Mouse (Mus musculus) skeletal muscle tissue, postnatal 0 days (tissue): ENCODE measurements around the gene Sult2a4. TPM values are rescaled to one million over a fixed set of nuclear protein-coding genes. Genes with fewer than 3 reads are reported as not detected.

Experiments used
- polyA plus RNA-seq: library from polyadenylated mRNA; unstranded; fragments of >200 nt; fragmentation: Nextera tagmentation; extraction: Ambion mirVana; gene quantifications from 2 replicates; pipeline ENCODE4 v1.2.1, GENCODE M21; 2015

The Sult2a4 gene
- polyA plus RNA-seq = not detected in 2 replicates

GRCm38 (mm10) chr7:13989507-13989906 lies at the start of gene Sult2a4:
Gene Sult2a4 (minus strand): TSS chr7:13989607.

Other genes starting within 250 kb of the Sult2a4 start
- gene Sult2a1, start 152.2 kb downstream of the Sult2a4 start, polyA plus RNA-seq = not detected in 2 replicates
- not detected in 2 replicates for gene Sult2a3, start 133.4 kb upstream of the Sult2a4 start, polyA plus RNA-seq